Mouse (Mus musculus) thymus, adult 2 months (tissue): ENCODE measurements around the gene Cdk2ap1.

Experiments
- CTCF ChIP-seq: fragments of 200-500 bp; IDR thresholded peaks from 2 replicates; pipeline ENCODE4 v1.5.1; 2012; ENCODE audit warnings: mild to moderate bottlenecking, control low read depth, low read length, moderate library complexity, borderline replicate concordance; ENCODE audit not compliant: control insufficient read depth, poor library complexity, insufficient read depth; ENCODE audit errors: extremely low read depth
- POLR2A ChIP-seq: fragments of 200-500 bp; IDR thresholded peaks from 2 replicates; pipeline ENCODE4 v1.6.1; 2012; ENCODE audit warnings: mild to moderate bottlenecking, low read length, control low read depth, moderate library complexity; ENCODE audit not compliant: control insufficient read depth, poor library complexity, insufficient read depth; ENCODE audit errors: extremely low read depth

DNA sequence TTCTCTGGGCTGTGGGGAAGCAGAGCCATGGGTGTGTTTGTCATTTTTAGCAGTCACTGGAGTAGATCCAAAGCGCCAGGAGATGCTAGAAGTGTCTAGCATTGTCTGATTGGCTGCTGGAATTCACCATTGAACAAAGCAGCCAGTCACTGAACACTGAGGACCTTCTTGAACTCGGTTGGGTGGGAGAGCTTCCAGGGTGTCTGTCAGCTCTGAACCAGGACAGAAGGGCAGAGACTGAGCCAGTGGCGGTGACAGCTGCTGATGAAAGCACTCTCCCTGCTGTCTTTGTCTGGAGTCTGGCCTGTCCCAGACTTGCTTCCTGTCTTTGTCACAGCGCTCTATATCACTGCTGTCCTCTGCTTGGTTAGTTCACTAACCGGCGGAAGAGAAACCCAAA, 28.5 kb downstream of the Cdk2ap1 start:
- TF ChIP-seq POLR2A (no peak), CTCF (no peak)
